Mouse (Mus musculus): ENCODE results near the gene Rgs13. TPM values are rescaled to one million over a fixed set of nuclear protein-coding genes. Genes with fewer than 3 reads are reported as not detected.
A peak's percentile ranks its signal among the peaks of the same experiment; 100 is the strongest.

Gene Rgs13
- polyA plus RNA-seq (2014; fragmentation: Nextera tagmentation; extraction: Ambion mirVana): 1.3 and 2.0 TPM in 2 replicates

GRCm38 (mm10) chr1:144177166-144177565, at the start of gene Rgs13:
TSS of gene Rgs13 (minus strand) at chr1:144177372.
- H3K36me3 ChIP-seq (ENCODE audit: control insufficient read depth, insufficient read depth, low read length): no peaks in the 10 kb centered on the region
- no peaks in the 10 kb centered on the region for H3K9me3 ChIP-seq (ENCODE audit: control insufficient read depth, low read length)
- H3K4me1 ChIP-seq (replicated peaks; ENCODE audit: control insufficient read depth, insufficient read depth, low read length): no peaks in the 10 kb centered on the region; the same call in 1 of the 2 replicates
- ATAC-seq (replicated peaks; ENCODE audit: low FRiP score): peak; percentile 34
- no peaks in the 10 kb centered on the region for H3K27me3 ChIP-seq (ENCODE audit: control insufficient read depth, insufficient read depth, low read length)
- H3K4me2 ChIP-seq (ENCODE audit: low read depth, low read length, severe bottlenecking): no peak within 1 kb of the TSS
- DNase-seq (ENCODE audit: low spot score): no peak
- no peak within 1 kb of the TSS for H3K9ac ChIP-seq (ENCODE audit: low read length)
- 37% methylated on average over 5 of the region's 5 CpGs for whole genome bisulfite sequencing
- H3K27ac ChIP-seq (ENCODE audit: low read depth, low read length): no peak within 1 kb of the TSS
- no peak within 1 kb of the TSS for H3K4me3 ChIP-seq (ENCODE audit: low read depth, low read length)

GRCm38 (mm10) chr1:144215230-144215629, 38.1 kb upstream of the Rgs13 start:
- no peaks in the 10 kb centered on the region for H3K4me1 ChIP-seq (replicated peaks; ENCODE audit: control insufficient read depth, insufficient read depth, low read length)

GRCm38 (mm10) chr1:144210912-144211311, 33.7 kb upstream of the Rgs13 start:
- ATAC-seq (replicated peaks; ENCODE audit: low FRiP score) (no peak), DNase-seq (ENCODE audit: low spot score) (no peak)
- Histone ChIP-seq H3K9me3 (ENCODE audit: control insufficient read depth, low read length) (no peaks in the 10 kb centered on the region), H3K36me3 (ENCODE audit: control insufficient read depth, insufficient read depth, low read length) (no peaks in the 10 kb centered on the region), H3K9ac (ENCODE audit: low read length) (no peak overlapping the region), H3K27me3 (ENCODE audit: control insufficient read depth, insufficient read depth, low read length) (no peaks in the 10 kb centered on the region), H3K4me1 (replicated peaks; ENCODE audit: control insufficient read depth, insufficient read depth, low read length) (no peaks in the 10 kb centered on the region), H3K4me2 (ENCODE audit: low read depth, low read length, severe bottlenecking) (no peak overlapping the region), H3K27ac (ENCODE audit: low read depth, low read length) (no peak overlapping the region), H3K4me3 (ENCODE audit: low read depth, low read length) (no peak overlapping the region)
- WGBS: 78% methylated on average over 3 of the region's 3 CpGs

More at GRCm38 (mm10) chr1:144215230-144215629, 38.1 kb upstream of the Rgs13 start:
- no peak overlapping the region for H3K9ac ChIP-seq (ENCODE audit: low read length)
- H3K27me3 ChIP-seq (ENCODE audit: control insufficient read depth, insufficient read depth, low read length): no peaks in the 10 kb centered on the region
- H3K36me3 ChIP-seq (ENCODE audit: control insufficient read depth, insufficient read depth, low read length): no peaks in the 10 kb centered on the region
- no peaks in the 10 kb centered on the region for H3K9me3 ChIP-seq (ENCODE audit: control insufficient read depth, low read length)
- no peak overlapping the region for H3K27ac ChIP-seq (ENCODE audit: low read depth, low read length)
- DNase-seq (ENCODE audit: low spot score) (no peak), ATAC-seq (replicated peaks; ENCODE audit: low FRiP score) (no peak)
- no peak overlapping the region for H3K4me2 ChIP-seq (ENCODE audit: low read depth, low read length, severe bottlenecking)
- H3K4me3 ChIP-seq (ENCODE audit: low read depth, low read length): no peak overlapping the region

GRCm38 (mm10) chr1:144206281-144207061, 29.3 kb upstream of the Rgs13 start:
- no peaks in the 10 kb centered on the region for H3K4me1 ChIP-seq (replicated peaks; ENCODE audit: control insufficient read depth, insufficient read depth, low read length)

GRCm38 (mm10) chr1:144204766-144205165, 27.6 kb upstream of the Rgs13 start:
- ATAC-seq (replicated peaks; ENCODE audit: low FRiP score): no peak
- WGBS: 89% methylated on average over 2 of the region's 2 CpGs
- Histone ChIP-seq H3K9me3 (ENCODE audit: control insufficient read depth, low read length) (no peaks in the 10 kb centered on the region), H3K4me3 (ENCODE audit: low read depth, low read length) (no peak overlapping the region), H3K36me3 (ENCODE audit: control insufficient read depth, insufficient read depth, low read length) (no peaks in the 10 kb centered on the region), H3K4me2 (ENCODE audit: low read depth, low read length, severe bottlenecking) (no peak overlapping the region), H3K27ac (ENCODE audit: low read depth, low read length) (no peak overlapping the region), H3K9ac (ENCODE audit: low read length) (no peak overlapping the region), H3K27me3 (ENCODE audit: control insufficient read depth, insufficient read depth, low read length) (no peaks in the 10 kb centered on the region), H3K4me1 (replicated peaks; ENCODE audit: control insufficient read depth, insufficient read depth, low read length) (no peaks in the 10 kb centered on the region)
- DNase-seq (ENCODE audit: low spot score): no peak

More at GRCm38 (mm10) chr1:144206281-144207061, 29.3 kb upstream of the Rgs13 start:
- Histone ChIP-seq H3K9me3 (ENCODE audit: control insufficient read depth, low read length) (no peaks in the 10 kb centered on the region), H3K36me3 (ENCODE audit: control insufficient read depth, insufficient read depth, low read length) (no peaks in the 10 kb centered on the region), H3K4me3 (ENCODE audit: low read depth, low read length) (no peak overlapping the region), H3K27ac (ENCODE audit: low read depth, low read length) (no peak overlapping the region), H3K27me3 (ENCODE audit: control insufficient read depth, insufficient read depth, low read length) (no peaks in the 10 kb centered on the region), H3K4me2 (ENCODE audit: low read depth, low read length, severe bottlenecking) (no peak overlapping the region), H3K9ac (ENCODE audit: low read length) (no peak overlapping the region)
- 81% methylated on average over 7 of the region's 7 CpGs for WGBS
- DNase-seq (ENCODE audit: low spot score) (no peak), ATAC-seq (replicated peaks; ENCODE audit: low FRiP score) (no peak)

GRCm38 (mm10) chr1:144202939-144203338, 25.8 kb upstream of the Rgs13 start:
- no peaks in the 10 kb centered on the region for H3K4me1 ChIP-seq (replicated peaks; ENCODE audit: control insufficient read depth, insufficient read depth, low read length)
- DNase-seq (ENCODE audit: low spot score) (no peak), ATAC-seq (replicated peaks; ENCODE audit: low FRiP score) (no peak)
- H3K4me3 ChIP-seq (ENCODE audit: low read depth, low read length): no peak overlapping the region
- no peaks in the 10 kb centered on the region for H3K9me3 ChIP-seq (ENCODE audit: control insufficient read depth, low read length)
- H3K36me3 ChIP-seq (ENCODE audit: control insufficient read depth, insufficient read depth, low read length): no peaks in the 10 kb centered on the region
- 93% methylated on average over 4 of the region's 4 CpGs for WGBS
- H3K27ac ChIP-seq (ENCODE audit: low read depth, low read length): no peak overlapping the region
- no peaks in the 10 kb centered on the region for H3K27me3 ChIP-seq (ENCODE audit: control insufficient read depth, insufficient read depth, low read length)
- no peak overlapping the region for H3K9ac ChIP-seq (ENCODE audit: low read length)
- H3K4me2 ChIP-seq (ENCODE audit: low read depth, low read length, severe bottlenecking): no peak overlapping the region

GRCm38 (mm10) chr1:144200496-144200895, 23.3 kb upstream of the Rgs13 start:
- no peak for DNase-seq (ENCODE audit: low spot score)
- WGBS: 88% methylated on average over 2 of the region's 2 CpGs
- H3K36me3 ChIP-seq (ENCODE audit: control insufficient read depth, insufficient read depth, low read length): no peaks in the 10 kb centered on the region
- no peak overlapping the region for H3K9ac ChIP-seq (ENCODE audit: low read length)
- H3K27ac ChIP-seq (ENCODE audit: low read depth, low read length): no peak overlapping the region
- no peak overlapping the region for H3K4me2 ChIP-seq (ENCODE audit: low read depth, low read length, severe bottlenecking)
- no peak for ATAC-seq (replicated peaks; ENCODE audit: low FRiP score)
- H3K4me1 ChIP-seq (replicated peaks; ENCODE audit: control insufficient read depth, insufficient read depth, low read length): no peaks in the 10 kb centered on the region
- H3K9me3 ChIP-seq (ENCODE audit: control insufficient read depth, low read length): no peaks in the 10 kb centered on the region
- H3K4me3 ChIP-seq (ENCODE audit: low read depth, low read length): no peak overlapping the region
- no peaks in the 10 kb centered on the region for H3K27me3 ChIP-seq (ENCODE audit: control insufficient read depth, insufficient read depth, low read length)

- H3K4me1 ChIP-seq (replicated peaks; ENCODE audit: control insufficient read depth, insufficient read depth, low read length): no peaks in the 10 kb centered on the region
- H3K27ac ChIP-seq (ENCODE audit: low read depth, low read length): no peak overlapping the region
- no peaks in the 10 kb centered on the region for H3K27me3 ChIP-seq (ENCODE audit: control insufficient read depth, insufficient read depth, low read length)
- no peaks in the 10 kb centered on the region for H3K36me3 ChIP-seq (ENCODE audit: control insufficient read depth, insufficient read depth, low read length)
- DNase-seq (ENCODE audit: low spot score): no peak
- no peak overlapping the region for H3K9ac ChIP-seq (ENCODE audit: low read length)
- no peaks in the 10 kb centered on the region for H3K9me3 ChIP-seq (ENCODE audit: control insufficient read depth, low read length)
- ATAC-seq (replicated peaks; ENCODE audit: low FRiP score): no peak
- no peak overlapping the region for H3K4me3 ChIP-seq (ENCODE audit: low read depth, low read length)
- 67% methylated on average over 1 of the region's 1 CpGs for WGBS
- no peak overlapping the region for H3K4me2 ChIP-seq (ENCODE audit: low read depth, low read length, severe bottlenecking)
Observed at GRCm38 (mm10) chr1:144199538-144199937, 22.4 kb upstream of the Rgs13 start.

- no peaks in the 10 kb centered on the region for H3K27me3 ChIP-seq (ENCODE audit: control insufficient read depth, insufficient read depth, low read length)
- ATAC-seq (replicated peaks; ENCODE audit: low FRiP score) (peak; percentile 65; the same call in 1 of the 2 replicates), DNase-seq (ENCODE audit: low spot score) (peak; percentile 56)
- H3K36me3 ChIP-seq (ENCODE audit: control insufficient read depth, insufficient read depth, low read length): no peaks in the 10 kb centered on the region
- H3K4me3 ChIP-seq (ENCODE audit: low read depth, low read length): no peak overlapping the region
- no peak overlapping the region for H3K4me2 ChIP-seq (ENCODE audit: low read depth, low read length, severe bottlenecking)
- no peak overlapping the region for H3K9ac ChIP-seq (ENCODE audit: low read length)
- H3K27ac ChIP-seq (ENCODE audit: low read depth, low read length): no peak overlapping the region
- 27% methylated on average over 3 of the region's 3 CpGs for WGBS
- no peaks in the 10 kb centered on the region for H3K9me3 ChIP-seq (ENCODE audit: control insufficient read depth, low read length)
- H3K4me1 ChIP-seq (replicated peaks; ENCODE audit: control insufficient read depth, insufficient read depth, low read length): no peaks in the 10 kb centered on the region
Observed at GRCm38 (mm10) chr1:144197684-144198083, 20.5 kb upstream of the Rgs13 start.
